Mouse (Mus musculus): ENCODE results near the gene B4galnt1. TPM values are rescaled to one million over a fixed set of nuclear protein-coding genes. Genes with fewer than 3 reads are reported as not detected.

B4galnt1 gene
- polyA plus RNA-seq, 1 experiment from 2014 or later: 6.9 TPM

- WGBS: 92% methylated on average over 4 of the region's 4 CpGs
- ATAC-seq (ENCODE audit: low FRiP score, low read depth): no peak
- peak overlapping the region; percentile 100 for H3K4me2 ChIP-seq (replicated peaks)
- H3K36me3 ChIP-seq: no peaks in the 10 kb centered on the region
- H3K4me1 ChIP-seq: peaks cover 15% of the 10 kb centered on the region
- H3K27ac ChIP-seq: no peak overlapping the region
- no peaks in the 10 kb centered on the region for H3K9me3 ChIP-seq
- 0 out of 2 replicates have a peak overlapping the region, but pooled peaks have one; percentile 65 for H3K4me3 ChIP-seq
- peaks cover 66% of the 10 kb centered on the region for H3K27me3 ChIP-seq
- H3K9ac ChIP-seq: no peak overlapping the region
Observed at GRCm38 (mm10) chr10:127164190-127164589, 835 bp upstream of the B4galnt1 start.

GRCm38 (mm10) chr10:127165354-127165653 is 279 bp downstream of the B4galnt1 start:
- H3K9me3 ChIP-seq: no peaks in the 10 kb centered on the region
- H3K27ac ChIP-seq: no peak overlapping the region
- H3K4me2 ChIP-seq (replicated peaks): peak overlapping the region; percentile 100
- peaks cover 22% of the 10 kb centered on the region for H3K4me1 ChIP-seq
- peak overlapping the region; percentile 76 for H3K9ac ChIP-seq
- no peaks in the 10 kb centered on the region for H3K36me3 ChIP-seq
- peaks cover 75% of the 10 kb centered on the region for H3K27me3 ChIP-seq
- no peak; the same call in 1 of the 2 replicates for ATAC-seq (ENCODE audit: low FRiP score, low read depth)
- H3K4me3 ChIP-seq: peak overlapping the region; percentile 65
- 1% methylated on average over 40 of the region's 42 CpGs for WGBS

DNA sequence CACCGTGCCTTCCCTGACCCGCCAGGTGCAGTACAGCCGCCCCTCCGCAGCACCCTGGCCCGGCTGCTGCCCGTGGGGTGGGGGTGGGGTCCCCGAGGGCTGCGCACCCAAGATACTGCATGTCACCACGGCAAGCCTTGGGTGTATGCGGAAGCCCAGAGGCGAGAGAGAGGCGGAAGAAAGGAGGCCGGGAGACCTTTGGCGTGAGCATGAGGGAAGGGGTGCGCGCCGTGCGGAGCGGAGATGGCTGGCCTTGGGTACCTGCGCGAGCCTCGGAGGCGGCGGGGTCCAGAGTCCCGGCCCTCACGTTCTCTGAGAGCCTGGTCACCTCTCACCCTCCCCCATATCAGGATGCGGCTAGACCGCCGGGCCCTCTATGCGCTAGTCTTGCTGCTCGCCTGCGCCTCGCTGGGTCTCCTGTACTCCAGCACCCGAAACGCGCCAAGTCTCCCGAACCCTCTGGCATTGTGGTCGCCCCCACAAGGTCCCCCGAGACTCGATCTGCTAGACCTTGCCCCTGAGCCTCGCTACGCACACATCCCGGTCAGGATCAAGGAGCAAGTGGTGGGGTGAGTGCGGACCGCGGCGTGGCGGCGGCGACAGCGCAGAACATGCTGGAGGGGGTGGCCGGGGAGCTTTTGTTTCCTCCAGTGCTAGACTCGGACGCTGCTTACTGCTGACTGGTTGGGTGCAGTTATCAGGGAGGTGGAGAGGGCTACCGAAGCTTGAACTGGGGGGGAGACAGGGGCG is 804 bp downstream of the B4galnt1 start:
- Histone ChIP-seq H3K9ac (peak overlapping the region; percentile 76), H3K4me3 (peak overlapping the region; percentile 65), H3K27me3 (peaks cover 78% of the 10 kb centered on the region), H3K9me3 (no peaks in the 10 kb centered on the region), H3K4me1 (peaks cover 27% of the 10 kb centered on the region), H3K27ac (no peak overlapping the region), H3K4me2 (replicated peaks) (peak overlapping the region; percentile 100), H3K36me3 (no peaks in the 10 kb centered on the region)
- peak; percentile 22 for ATAC-seq (ENCODE audit: low FRiP score, low read depth)
- under 1% methylated on average over 55 of the region's 56 CpGs for WGBS

- H3K4me3 ChIP-seq: peak overlapping the region; percentile 65
- H3K9me3 ChIP-seq: no peaks in the 10 kb centered on the region
- peak overlapping the region; percentile 100 for H3K4me2 ChIP-seq (replicated peaks)
- ATAC-seq (ENCODE audit: low FRiP score, low read depth): no peak; the same call in 1 of the 2 replicates
- no peak overlapping the region for H3K27ac ChIP-seq
- H3K36me3 ChIP-seq: no peaks in the 10 kb centered on the region
- 5% methylated on average over 11 of the region's 11 CpGs for WGBS
- H3K9ac ChIP-seq: peak overlapping the region; percentile 76
- peaks cover 30% of the 10 kb centered on the region for H3K4me1 ChIP-seq
- peaks cover 83% of the 10 kb centered on the region for H3K27me3 ChIP-seq
Observed at GRCm38 (mm10) chr10:127166404-127166715, 1.3 kb downstream of the B4galnt1 start.

- no peaks in the 10 kb centered on the region for H3K36me3 ChIP-seq
- peaks cover 30% of the 10 kb centered on the region for H3K4me1 ChIP-seq
- no peaks in the 10 kb centered on the region for H3K9me3 ChIP-seq
- peak overlapping the region; percentile 65 for H3K4me3 ChIP-seq
- no peak for ATAC-seq (ENCODE audit: low FRiP score, low read depth)
- no peak overlapping the region for H3K9ac ChIP-seq
- peak overlapping the region; percentile 100 for H3K4me2 ChIP-seq (replicated peaks)
- WGBS: 22% methylated on average over 15 of the region's 15 CpGs
- H3K27ac ChIP-seq: no peak overlapping the region
- H3K27me3 ChIP-seq: peaks cover 89% of the 10 kb centered on the region
Observed at GRCm38 (mm10) chr10:127166771-127167613, 2.0 kb downstream of the B4galnt1 start.

GRCm38 (mm10) chr10:127167614-127168192 is 2.7 kb downstream of the B4galnt1 start:
- ATAC-seq (ENCODE audit: low FRiP score, low read depth): no peak
- H3K4me2 ChIP-seq (replicated peaks): no peak overlapping the region
- WGBS: 19% methylated on average over 10 of the region's 10 CpGs

GRCm38 (mm10) chr10:127170002-127170401 is 5.0 kb downstream of the B4galnt1 start:
- no peaks in the 10 kb centered on the region for H3K9me3 ChIP-seq
- peaks cover 72% of the 10 kb centered on the region for H3K27me3 ChIP-seq
- H3K4me1 ChIP-seq: peaks cover 30% of the 10 kb centered on the region
- 2% methylated on average over 22 of the region's 22 CpGs for WGBS
- ATAC-seq (ENCODE audit: low FRiP score, low read depth): no peak
- peak overlapping the region; percentile 10; the same call in 1 of the 2 replicates for H3K9ac ChIP-seq
- H3K27ac ChIP-seq: no peak overlapping the region
- no peaks in the 10 kb centered on the region for H3K36me3 ChIP-seq
- H3K4me3 ChIP-seq: peak overlapping the region; percentile 42
- H3K4me2 ChIP-seq (replicated peaks): peak overlapping the region; percentile 68

More at GRCm38 (mm10) chr10:127167614-127168192, 2.7 kb downstream of the B4galnt1 start:
- peaks cover 92% of the 10 kb centered on the region for H3K27me3 ChIP-seq
- H3K9ac ChIP-seq: no peak overlapping the region
- no peaks in the 10 kb centered on the region for H3K9me3 ChIP-seq
- no peaks in the 10 kb centered on the region for H3K36me3 ChIP-seq
- H3K4me3 ChIP-seq: no peak overlapping the region
- peaks cover 30% of the 10 kb centered on the region for H3K4me1 ChIP-seq
- no peak overlapping the region for H3K27ac ChIP-seq

DNA sequence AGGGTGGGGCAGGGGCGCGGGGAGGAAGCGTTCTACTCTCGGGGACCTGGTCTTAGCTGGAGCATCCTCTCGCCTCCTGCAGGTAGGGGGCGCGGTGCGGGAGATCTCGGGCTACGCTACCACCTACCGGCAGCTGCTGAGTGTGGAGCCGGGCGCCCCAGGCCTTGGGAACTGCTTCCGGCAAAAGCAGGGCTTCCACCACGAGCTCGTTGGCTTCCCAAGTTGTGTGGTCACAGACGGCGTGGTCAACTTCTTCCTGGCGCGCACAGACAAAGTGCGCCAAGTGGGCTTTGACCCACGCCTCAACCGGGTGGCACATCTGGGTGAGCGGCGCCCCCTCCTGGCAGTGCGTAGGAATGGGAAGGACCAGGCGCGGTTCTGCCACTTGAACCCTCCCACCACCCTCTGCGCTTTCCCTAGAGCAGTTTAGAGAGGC is 5.8 kb downstream of the B4galnt1 start:
- no peak overlapping the region for H3K27ac ChIP-seq

DNA sequence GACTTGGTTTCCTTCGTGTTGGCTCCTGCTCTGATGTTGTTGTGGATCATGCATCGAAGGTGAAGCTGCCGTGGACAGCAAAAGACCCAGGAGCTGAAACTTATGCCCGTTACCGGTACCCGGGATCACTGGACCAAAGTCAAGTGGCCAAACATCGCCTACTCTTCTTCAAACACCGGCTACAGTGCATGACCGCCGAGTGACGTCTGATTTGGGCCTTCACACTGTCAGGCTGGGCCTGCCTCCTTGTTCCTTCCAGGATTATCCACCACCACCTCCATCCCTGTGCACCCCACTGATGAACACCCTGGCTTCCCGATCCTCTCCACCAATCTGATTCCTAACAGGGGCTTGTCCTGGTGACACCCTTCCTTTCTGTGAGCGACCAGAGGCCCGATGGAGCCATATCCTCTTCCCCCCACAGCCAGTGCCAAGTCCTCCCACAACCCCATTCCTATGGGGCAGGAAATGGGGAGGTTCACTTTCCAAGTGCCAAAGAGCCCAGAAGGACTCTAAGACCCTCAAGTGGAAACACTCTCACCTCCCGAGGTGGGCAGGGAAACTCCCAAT is 6.7 kb downstream of the B4galnt1 start:
- Histone ChIP-seq H3K4me1 (peaks cover 23% of the 10 kb centered on the region), H3K27me3 (peaks cover 64% of the 10 kb centered on the region), H3K27ac (no peak overlapping the region), H3K9ac (no peak overlapping the region), H3K4me3 (no peak overlapping the region), H3K36me3 (no peaks in the 10 kb centered on the region), H3K9me3 (no peaks in the 10 kb centered on the region), H3K4me2 (replicated peaks) (no peak overlapping the region)
- WGBS: 90% methylated on average over 15 of the region's 15 CpGs
- no peak for ATAC-seq (ENCODE audit: low FRiP score, low read depth)

More for the DNA sequence above, 5.8 kb downstream of the B4galnt1 start:
- Histone ChIP-seq H3K27me3 (peaks cover 64% of the 10 kb centered on the region), H3K4me2 (replicated peaks) (peak overlapping the region; percentile 68), H3K4me1 (peaks cover 23% of the 10 kb centered on the region), H3K36me3 (no peaks in the 10 kb centered on the region), H3K9me3 (no peaks in the 10 kb centered on the region), H3K9ac (peak overlapping the region; percentile 10; the same call in 1 of the 2 replicates), H3K4me3 (peak overlapping the region; percentile 42)
- ATAC-seq (ENCODE audit: low FRiP score, low read depth): peak; percentile 77
- WGBS: 1% methylated on average over 29 of the region's 29 CpGs

DNA sequence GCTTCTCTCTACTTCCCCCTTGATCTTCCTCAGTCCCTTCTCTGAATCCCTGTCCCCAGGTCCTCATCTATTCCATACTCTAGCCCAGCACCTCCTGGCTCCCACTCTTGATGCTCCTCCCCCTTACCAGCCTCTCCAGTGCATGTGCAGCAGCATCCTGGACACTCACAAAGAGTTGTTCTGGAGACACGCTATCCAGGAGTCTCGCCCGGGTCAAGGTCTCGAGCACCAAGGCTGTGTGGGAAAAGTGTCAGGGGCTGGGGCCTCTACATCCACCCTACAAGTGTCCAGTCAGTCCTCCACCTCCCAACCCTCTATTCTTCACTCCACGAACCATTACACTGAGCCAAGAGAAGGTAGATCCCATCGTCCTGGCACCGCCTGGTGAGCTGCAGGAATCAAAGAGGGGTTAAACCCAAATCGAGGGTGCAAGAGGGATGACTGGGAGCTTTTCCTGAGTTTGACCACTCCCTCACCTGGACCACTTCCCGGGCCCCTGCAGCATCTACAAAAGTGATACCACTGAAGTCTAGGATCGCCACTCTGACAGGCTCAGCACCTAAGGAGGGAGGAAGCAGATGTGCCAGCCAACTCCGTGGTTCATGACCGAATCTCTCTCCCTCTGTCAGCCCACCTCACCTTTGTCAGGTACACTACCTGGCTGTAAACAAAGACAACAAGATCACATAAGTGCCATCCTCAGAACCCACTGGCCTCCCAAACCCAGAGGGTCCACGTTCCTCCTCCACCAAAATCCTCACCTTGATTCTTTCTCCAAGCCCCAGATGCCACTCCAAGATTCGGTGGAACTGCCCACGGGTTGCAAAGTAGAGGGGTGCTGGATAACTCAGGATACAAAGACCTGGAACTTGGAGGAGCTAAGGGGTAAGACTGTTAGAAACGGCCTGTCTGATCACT is 8.4 kb downstream of the B4galnt1 start:
- ATAC-seq (ENCODE audit: low FRiP score, low read depth): no peak
- Histone ChIP-seq H3K9ac (no peak overlapping the region), H3K27ac (no peak overlapping the region), H3K36me3 (no peaks in the 10 kb centered on the region), H3K27me3 (peaks cover 64% of the 10 kb centered on the region), H3K4me3 (no peak overlapping the region), H3K4me2 (replicated peaks) (no peak overlapping the region), H3K4me1 (peaks cover 32% of the 10 kb centered on the region), H3K9me3 (no peaks in the 10 kb centered on the region)
- 85% methylated on average over 16 of the region's 16 CpGs for WGBS

GRCm38 (mm10) chr10:127174170-127174569 is 9.1 kb downstream of the B4galnt1 start:
- Histone ChIP-seq H3K4me3 (no peak overlapping the region), H3K36me3 (no peaks in the 10 kb centered on the region), H3K27ac (no peak overlapping the region), H3K4me1 (peaks cover 32% of the 10 kb centered on the region), H3K4me2 (replicated peaks) (no peak overlapping the region), H3K9ac (no peak overlapping the region), H3K9me3 (no peaks in the 10 kb centered on the region), H3K27me3 (peaks cover 64% of the 10 kb centered on the region)
- 82% methylated on average over 7 of the region's 7 CpGs for WGBS
- ATAC-seq (ENCODE audit: low FRiP score, low read depth): no peak
